Mouse (Mus musculus) frontal cortex, postnatal 36 days (tissue): ENCODE results near the gene Adra1b.
A peak's percentile ranks its signal among the peaks of the same experiment; 100 is the strongest.

Experiments
- DNase-seq, 2 experiments: peaks; one replicate each; pipeline ENCODE4 v3.0.0; 2022; ENCODE audit warnings: low spot score in 2 of 2

Gene Adra1b

GRCm38 (mm10) chr11:43728737-43729301 lies 172.2 kb downstream of the Adra1b start:
- peak in 1 of 2 experiments; percentile 30 for DNase-seq

DNA sequence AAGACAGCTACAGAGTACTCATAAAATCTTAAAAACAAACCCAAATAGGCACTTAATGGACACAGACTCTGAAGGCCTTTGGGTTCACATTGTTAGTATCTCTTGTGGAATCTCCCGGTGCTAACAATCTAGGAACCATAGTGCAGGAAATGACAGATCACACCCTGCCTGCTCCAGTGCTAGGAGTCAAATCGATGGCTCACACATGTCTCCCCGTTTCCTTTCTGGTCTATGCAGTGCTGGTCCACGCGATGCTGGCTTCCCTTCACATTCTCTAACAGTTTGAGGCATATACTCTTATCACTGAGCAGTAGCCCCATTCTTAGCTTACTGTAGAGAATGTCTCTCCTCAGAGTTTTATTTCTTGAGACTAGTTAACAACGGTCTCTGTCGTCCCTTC lies 173.2 kb downstream of the Adra1b start:
- DNase-seq, result no peak
